Mouse (Mus musculus) olfactory bulb, adult 2 months (tissue): ENCODE data around the gene Atg13.

Source experiments
- CTCF ChIP-seq: fragments of 200-500 bp; IDR thresholded peaks from 2 replicates; pipeline ENCODE4 v1.5.1; 2012; ENCODE audit warnings: low read depth, mild to moderate bottlenecking, low read length, moderate library complexity; ENCODE audit not compliant: insufficient read depth
- POLR2A ChIP-seq: fragments of 200-500 bp; IDR thresholded peaks from 2 replicates; pipeline ENCODE4 v1.6.1; 2012; ENCODE audit warnings: mild to moderate bottlenecking, low read depth, low read length, moderate library complexity; ENCODE audit not compliant: insufficient read depth

DNA sequence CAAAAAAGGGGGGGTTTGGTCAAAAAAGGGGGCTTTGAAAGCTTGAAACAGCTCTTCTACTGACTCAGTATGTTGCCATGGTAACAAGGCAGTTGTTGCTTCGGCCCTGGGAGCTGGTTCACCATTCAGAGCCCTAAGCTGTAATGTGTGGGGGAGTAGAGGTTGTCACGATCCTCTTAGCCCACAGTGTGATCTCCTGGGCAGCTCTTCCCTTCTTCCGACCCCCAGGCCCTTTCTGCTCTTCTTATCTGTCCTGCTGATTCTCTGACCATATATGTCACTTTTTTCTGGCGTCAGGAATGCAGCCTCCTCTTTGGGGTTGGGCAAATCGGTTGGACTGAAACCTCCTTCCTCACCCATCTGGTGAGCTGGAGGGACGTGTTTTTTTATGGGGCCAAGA lies 57.5 kb downstream of the Atg13 start:
- TF ChIP-seq CTCF, result no peak
- no peak for TF ChIP-seq POLR2A
